Comparison of ENCODE assay signal across 32 mouse cellular contexts in the genomic region with DNA sequence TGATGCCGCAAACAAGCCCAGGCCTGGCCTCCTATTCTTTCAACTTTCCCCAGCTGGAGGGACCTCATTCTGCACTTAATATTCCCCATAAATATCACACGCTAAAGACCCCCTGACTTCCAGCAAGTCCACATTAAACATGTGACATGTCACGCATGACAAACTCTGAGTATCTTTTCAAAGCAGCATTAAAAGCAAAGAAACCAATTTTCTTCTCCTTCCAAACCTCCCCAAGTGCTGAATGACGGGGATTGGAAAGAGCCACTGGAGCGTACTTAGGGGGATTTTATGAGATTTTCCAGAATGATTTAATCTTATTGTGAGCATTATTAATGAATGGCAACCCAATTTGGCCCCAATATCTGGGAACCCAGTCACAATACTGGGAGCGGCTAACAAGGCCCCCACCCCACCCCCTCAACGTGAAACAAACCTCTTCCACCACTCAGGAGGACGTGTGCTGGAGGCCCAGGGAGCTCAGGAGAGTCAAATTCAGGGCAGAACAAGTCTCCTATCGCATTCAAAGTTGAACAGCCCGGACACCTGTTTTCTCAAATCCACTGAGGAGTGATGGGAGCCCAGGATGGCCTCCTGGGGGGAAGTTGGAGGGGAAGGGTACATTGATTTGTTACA. TPM values are rescaled to one million over a fixed set of nuclear protein-coding genes. Genes with fewer than 3 reads are reported as not detected.
DNase-seq lines count a peak whose midpoint lies in the region; ATAC-seq lines count a peak whose summit lies in the region.
"Had no signal": no experiment of that assay in that cellular context is flagged by ENCODE, and none has a peak within 500 bp of the region (broad histone marks: within the 10 kb centered on the region; RNA-seq: fewer than 3 reads in every experiment).

No protein-coding gene starts in this region.

- WGBS in hindbrain, embryonic 10.5 days, result 19% methylated on average over 10 of the region's 10 CpGs
- WGBS in hindbrain, embryonic 14.5 days, result 17% methylated on average over 10 of the region's 10 CpGs
- WGBS in forebrain, embryonic 14.5 days, result 23% methylated on average over 10 of the region's 10 CpGs

- no peak overlapping the region for H3K4me3 ChIP-seq in hindbrain, embryonic 10.5 days
- H3K4me3 ChIP-seq in hindbrain, embryonic 14.5 days (replicated peaks; ENCODE audit: low read length), result no peak overlapping the region
- H3K4me3 ChIP-seq in forebrain, embryonic 14.5 days (ENCODE audit: low read depth, low read length), result no peak overlapping the region
- H3K4me3 ChIP-seq: embryonic facial prominence, embryonic 13.5 days; erythroblast, embryonic 14.5 days; hindbrain, embryonic 15.5 days; limb, embryonic 10.5 days; limb, embryonic 15.5 days; liver, embryonic 13.5 days had no signal

- no peak overlapping the region for H3K4me2 ChIP-seq in hindbrain, embryonic 14.5 days (replicated peaks)
- H3K4me2 ChIP-seq in forebrain, embryonic 14.5 days (ENCODE audit: low read length), result no peak overlapping the region
- H3K4me2 ChIP-seq: hindbrain, embryonic 15.5 days; limb, embryonic 15.5 days; liver, embryonic 13.5 days had no signal

- H3K4me1 ChIP-seq in hindbrain, embryonic 10.5 days (replicated peaks), result peaks cover 6% of the 10 kb centered on the region
- no peaks in the 10 kb centered on the region for H3K4me1 ChIP-seq in hindbrain, embryonic 14.5 days (replicated peaks; ENCODE audit: control insufficient read depth, insufficient read depth, low read length)
- H3K4me1 ChIP-seq in forebrain, embryonic 14.5 days (ENCODE audit: control insufficient read depth, insufficient read depth, low read length), result 0 out of 2 replicates have a peak, but pooled peaks cover 2% of the 10 kb centered on the region

- no peak overlapping the region for H3K9ac ChIP-seq in hindbrain, embryonic 14.5 days
- H3K9ac ChIP-seq in forebrain, embryonic 14.5 days (ENCODE audit: low read length), result no peak overlapping the region
- H3K9ac ChIP-seq: embryonic facial prominence, embryonic 13.5 days; heart, embryonic 15.5 days; hindbrain, embryonic 15.5 days; limb, embryonic 15.5 days; liver, embryonic 13.5 days had no signal

- DNase-seq in hindbrain, embryonic 10.5 days (ENCODE audit: low spot score), result peak; percentile 6
- no peak for DNase-seq in hindbrain, embryonic 14.5 days (ENCODE audit: low spot score)
- DNase-seq in retina, embryonic 14.5 days (ENCODE audit: low spot score), result peak; percentile 3
- DNase-seq in retina, postnatal 1 day, result no peak
- peak; percentile 77 for DNase-seq in forebrain, embryonic 14.5 days (ENCODE audit: low spot score)
- no peak for DNase-seq in adrenal gland, adult 2 months
- DNase-seq in spleen, postnatal 36 days (ENCODE audit: low spot score in 2 of 2), result no peak
- DNase-seq: adrenal gland, postnatal 25 days; cerebellum, adult 18-20 months; cerebellum, postnatal 10 days; gastrocnemius, postnatal 14 days; kidney, adult 11 months; kidney, postnatal 14 days; layer of hippocampus, adult 9-11 months; liver, embryonic 13.5 days; lung, adult 18-20 months; lung, postnatal 4 days; right cerebral cortex, adult 18-20 months; thymus, postnatal 4 days had no signal

- ATAC-seq in hindbrain, embryonic 14.5 days (ENCODE audit: low FRiP score), result no peak
- ATAC-seq in forebrain, embryonic 14.5 days, result peak; percentile 36
- ATAC-seq: inflammation-experienced regulatory T-cells, adult 6 months; lung, postnatal 0 days had no signal

- H3K27me3 ChIP-seq in hindbrain, embryonic 10.5 days (ENCODE audit: insufficient read depth, poor library complexity, severe bottlenecking), result peaks cover 91% of the 10 kb centered on the region
- peaks cover 82% of the 10 kb centered on the region for H3K27me3 ChIP-seq in hindbrain, embryonic 14.5 days (ENCODE audit: control insufficient read depth, insufficient read depth, low read length)
- H3K27me3 ChIP-seq in forebrain, embryonic 14.5 days (replicated peaks; ENCODE audit: control insufficient read depth, insufficient read depth, low read length), result no peaks in the 10 kb centered on the region

- H3K36me3 ChIP-seq in hindbrain, embryonic 10.5 days, result no peaks in the 10 kb centered on the region
- no peaks in the 10 kb centered on the region for H3K36me3 ChIP-seq in hindbrain, embryonic 14.5 days (replicated peaks; ENCODE audit: control insufficient read depth, insufficient read depth)
- 0 out of 2 replicates have a peak, but pooled peaks cover 5% of the 10 kb centered on the region for H3K36me3 ChIP-seq in forebrain, embryonic 14.5 days (ENCODE audit: control insufficient read depth, insufficient read depth, low read length)
- H3K36me3 ChIP-seq: embryonic facial prominence, embryonic 13.5 days; heart, embryonic 15.5 days; hindbrain, embryonic 15.5 days; limb, embryonic 10.5 days; limb, embryonic 15.5 days; liver, embryonic 13.5 days had no signal

- H3K9me3 ChIP-seq in hindbrain, embryonic 10.5 days, result no peaks in the 10 kb centered on the region; the same call in 1 of the 2 replicates
- no peaks in the 10 kb centered on the region for H3K9me3 ChIP-seq in hindbrain, embryonic 14.5 days (ENCODE audit: control insufficient read depth, low read length)
- H3K9me3 ChIP-seq in forebrain, embryonic 14.5 days (replicated peaks; ENCODE audit: control insufficient read depth, low read length), result no peaks in the 10 kb centered on the region
- H3K9me3 ChIP-seq: embryonic facial prominence, embryonic 13.5 days; heart, embryonic 15.5 days; hindbrain, embryonic 15.5 days; limb, embryonic 10.5 days; limb, embryonic 15.5 days; liver, embryonic 13.5 days had no signal

- H3K27ac ChIP-seq in hindbrain, embryonic 10.5 days, result no peak overlapping the region
- no peak overlapping the region for H3K27ac ChIP-seq in hindbrain, embryonic 14.5 days
- peak overlapping the region; percentile 92; the same call in 1 of the 2 replicates for H3K27ac ChIP-seq in forebrain, embryonic 14.5 days (ENCODE audit: low read depth, low read length)
- H3K27ac ChIP-seq: embryonic facial prominence, embryonic 13.5 days; heart, embryonic 15.5 days; hindbrain, embryonic 15.5 days; limb, embryonic 10.5 days; limb, embryonic 15.5 days; liver, embryonic 13.5 days had no signal

RNA-seq across cellular contexts. Expression of a gene that starts 14.1 kb away (rescaled TPM):
- polyA plus RNA-seq in hindbrain, embryonic 10.5 days (2016; fragmentation: Nextera tagmentation; extraction: Ambion mirVana), result 2.1 and 3.5 TPM in 2 replicates
- polyA plus RNA-seq in hindbrain, embryonic 14.5 days (2014; fragmentation: Nextera tagmentation; extraction: Ambion mirVana), result 1.3 and 1.5 TPM in 2 replicates
- 32.4 and 32.7 TPM in 2 replicates for polyA plus RNA-seq in forebrain, embryonic 14.5 days (2014; fragmentation: Nextera tagmentation; extraction: Ambion mirVana)
- total RNA-seq in adrenal gland, adult 2 months (2021), result under 1 TPM in 1 of 2 experiments, not detected in 1; 0.32 TPM
- polyA plus RNA-seq in adrenal gland, adult 2 months (2012; rRNA removed), result 0.67 and 0.97 TPM in 2 replicates
- total RNA-seq: adrenal gland, postnatal 25 days; common myeloid progenitor, adult 5-6 weeks; granulocyte monocyte progenitor cell, adult 5-6 weeks had no signal
- polyA plus RNA-seq: erythroblast, embryonic 14.5 days; heart, embryonic 15.5 days; inflammation-experienced regulatory T-cells, adult 6 months; kidney, embryonic 14.5 days; lung, postnatal 0 days; spleen, adult 2 months; thymus, postnatal 0 days had no signal

Comparison
In these comparisons a context has a peak if more than half of its experiments do, and no peak if none do; other contexts are left out.
1. DNase-seq: peak in hindbrain, embryonic 10.5 days (single experiment), retina, embryonic 14.5 days (single experiment) and forebrain, embryonic 14.5 days (single experiment); none in hindbrain, embryonic 14.5 days (single experiment), retina, postnatal 1 day (single experiment), adrenal gland, adult 2 months (single experiment) and spleen, postnatal 36 days (0 of 2).